Mouse (Mus musculus): Measurements from ENCODE around the gene Dis3l2.

The Dis3l2 gene

GRCm38 (mm10) chr1:87095642-87096041 lies 392.0 kb downstream of the Dis3l2 start:
- no peak for DNase-seq

GRCm38 (mm10) chr1:87098358-87098975 lies 394.9 kb downstream of the Dis3l2 start:
- peak; percentile 82 for DNase-seq
